Mouse (Mus musculus): ENCODE results near the gene Dctn1.

DNA sequence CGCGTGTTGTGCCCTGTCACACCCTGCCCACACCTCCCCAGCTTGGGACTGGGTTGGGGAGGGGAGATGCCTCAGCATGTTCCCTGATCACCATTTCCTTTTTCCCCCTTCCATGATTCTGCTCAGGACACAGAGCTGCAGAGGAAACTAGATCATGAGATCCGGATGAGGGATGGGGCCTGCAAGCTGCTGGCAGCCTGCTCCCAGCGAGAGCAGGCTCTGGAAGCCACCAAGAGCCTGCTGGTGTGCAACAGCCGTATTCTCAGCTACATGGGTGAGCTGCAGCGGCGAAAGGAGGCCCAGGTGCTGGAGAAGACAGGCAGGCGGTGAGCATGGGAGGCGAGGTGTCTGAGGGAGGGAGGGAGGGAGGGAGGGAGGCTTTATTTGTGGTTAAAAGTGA, 19.9 kb upstream of the Dctn1 start:
- TF ChIP-seq CTCF (IDR thresholded peaks at IDR 0.05; ENCODE audit: low read depth, low read length) (no peak), GATA1 (IDR thresholded peaks at IDR 0.05; ENCODE audit: borderline replicate concordance, low read length) (no peak), GATA2 (IDR thresholded peaks at IDR 0.05; ENCODE audit: borderline replicate concordance, low read depth, low read length) (no peak), TAL1 (conservative IDR thresholded peaks at IDR 0.05; ENCODE audit: low read depth, low read length) (no peak), POLR2AphosphoS5 (IDR thresholded peaks at IDR 0.05; ENCODE audit: insufficient replicate concordance, low read depth, low read length) (no peak)

Measured in G1E (cell line).